Mouse (Mus musculus) c-Kit-positive CD71-positive TER-119-positive erythroid progenitor cells, embryonic 14.5 days (primary cell): ENCODE measurements around the gene Ankrd28.
"Not testable (repeated sequence)": the region's sequence is repeated elsewhere in the genome, so short reads cannot be mapped to it uniquely, and the experiment has no call there.

Experiments
- DNase-seq: peaks from one replicate; pipeline ENCODE4 v3.0.0-alpha.2; 2013; ENCODE audit warnings: low spot score

The Ankrd28 gene

GRCm38 (mm10) chr14:31830571-31831369, at the start of gene Ankrd28:
Ankrd28 (minus strand) TSS chr14:31830651.
- DNase-seq = peak; percentile 91

- DNase-seq = no peak
Observed at GRCm38 (mm10) chr14:31879456-31879855, 49.0 kb upstream of the Ankrd28 start.

- no peak for DNase-seq
Observed at GRCm38 (mm10) chr14:31872130-31872529, 41.7 kb upstream of the Ankrd28 start.

- DNase-seq = no peak
Observed at GRCm38 (mm10) chr14:31870436-31870835, 40.0 kb upstream of the Ankrd28 start.

- no peak for DNase-seq
Observed at GRCm38 (mm10) chr14:31868591-31868990, 38.1 kb upstream of the Ankrd28 start.

GRCm38 (mm10) chr14:31866366-31866765, 35.9 kb upstream of the Ankrd28 start:
- DNase-seq = not testable (repeated sequence)

- DNase-seq = no peak
Observed at GRCm38 (mm10) chr14:31858679-31859078, 28.2 kb upstream of the Ankrd28 start.

GRCm38 (mm10) chr14:31857096-31857975, 26.9 kb upstream of the Ankrd28 start:
- no peak for DNase-seq

- no peak for DNase-seq
Observed at GRCm38 (mm10) chr14:31856007-31856406, 25.6 kb upstream of the Ankrd28 start.

- no peak for DNase-seq
Observed at GRCm38 (mm10) chr14:31854667-31855066, 24.2 kb upstream of the Ankrd28 start.

- DNase-seq = no peak
Observed at GRCm38 (mm10) chr14:31843571-31843970, 13.1 kb upstream of the Ankrd28 start.

GRCm38 (mm10) chr14:31832022-31832421, 1.6 kb upstream of the Ankrd28 start:
- DNase-seq = no peak

GRCm38 (mm10) chr14:31831370-31831712, 890 bp upstream of the Ankrd28 start:
- DNase-seq = peak; percentile 19

- peak; percentile 24 for DNase-seq
Observed at GRCm38 (mm10) chr14:31829761-31830562, 489 bp downstream of the Ankrd28 start.

- no peak for DNase-seq
Observed at GRCm38 (mm10) chr14:31827221-31827620, 3.2 kb downstream of the Ankrd28 start.

- no peak for DNase-seq
Observed at GRCm38 (mm10) chr14:31809942-31810341, 20.5 kb downstream of the Ankrd28 start.

GRCm38 (mm10) chr14:31803791-31804190, 26.7 kb downstream of the Ankrd28 start:
- no peak for DNase-seq

GRCm38 (mm10) chr14:31800976-31801375, 29.5 kb downstream of the Ankrd28 start:
- no peak for DNase-seq

- no peak for DNase-seq
Observed at GRCm38 (mm10) chr14:31800446-31800845, 30.0 kb downstream of the Ankrd28 start.

GRCm38 (mm10) chr14:31798937-31799336, 31.5 kb downstream of the Ankrd28 start:
- DNase-seq = no peak

GRCm38 (mm10) chr14:31795535-31795934, 34.9 kb downstream of the Ankrd28 start:
- no peak for DNase-seq

GRCm38 (mm10) chr14:31794776-31795126, 35.7 kb downstream of the Ankrd28 start:
- no peak for DNase-seq
